Mouse (Mus musculus) spleen, embryonic (tissue): ENCODE measurements around the gene 4933434E20Rik.

Experiments
- CTCF ChIA-PET: fragments of 350-600 bp; sonication (Branson Sonifier 250); formaldehyde crosslinking; loops from one replicate; lab custom pipeline; 2022; lab: Charles Lee

Gene 4933434E20Rik

GRCm38 (mm10) chr3:90051441-90052350, at the start of gene 4933434E20Rik:
Gene 4933434E20Rik (plus strand): TSS chr3:90051636.
- CTCF ChIA-PET, result no interaction called here

GRCm38 (mm10) chr3:90004091-90004796, 47.2 kb upstream of the 4933434E20Rik start:
- CTCF ChIA-PET, result no interaction called here

- CTCF ChIA-PET, result no interaction called here
Measured at GRCm38 (mm10) chr3:90010291-90010690, 41.1 kb upstream of the 4933434E20Rik start.

GRCm38 (mm10) chr3:90016626-90017025, 34.8 kb upstream of the 4933434E20Rik start:
- CTCF ChIA-PET, result no interaction called here

- CTCF ChIA-PET, result no interaction called here
Measured at GRCm38 (mm10) chr3:90034653-90035052, 16.8 kb upstream of the 4933434E20Rik start.

GRCm38 (mm10) chr3:90036263-90036662, 15.2 kb upstream of the 4933434E20Rik start:
- CTCF ChIA-PET, result interaction anchor here (0.5 kb wide), 1 partner anchor 383 kb away, joined by 3 read pairs; no protein-coding TSS in a partner anchor

GRCm38 (mm10) chr3:90049691-90050090, 1.7 kb upstream of the 4933434E20Rik start:
- CTCF ChIA-PET, result interaction anchor here (0.6 kb wide), 1 partner anchor 27 kb away, joined by 5 read pairs; no protein-coding TSS in a partner anchor

GRCm38 (mm10) chr3:90052351-90053241, 1.2 kb downstream of the 4933434E20Rik start, which contains the start of gene Ubap2l:
Gene Ubap2l (minus strand): TSS chr3:90052628.
- CTCF ChIA-PET, result interaction anchor here (0.6 to 0.7 kb wide), 3 partner anchors 8 to 325 kb away, joined by 3 to 8 read pairs (median 5); no protein-coding TSS in a partner anchor

GRCm38 (mm10) chr3:90061549-90061948, 10.1 kb downstream of the 4933434E20Rik start:
- CTCF ChIA-PET, result no interaction called here

- CTCF ChIA-PET, result interaction anchor here (0.7 to 1.1 kb wide), 2 partner anchors 9 to 1344 kb away, joined by 3 read pairs; no protein-coding TSS in a partner anchor
Measured at GRCm38 (mm10) chr3:90062539-90062938, 11.1 kb downstream of the 4933434E20Rik start.

GRCm38 (mm10) chr3:90064383-90064782, 12.9 kb downstream of the 4933434E20Rik start:
- CTCF ChIA-PET, result no interaction called here

- CTCF ChIA-PET, result no interaction called here
Measured at GRCm38 (mm10) chr3:90065553-90065952, 14.1 kb downstream of the 4933434E20Rik start.

- CTCF ChIA-PET, result no interaction called here
Measured at GRCm38 (mm10) chr3:90067851-90068250, 16.4 kb downstream of the 4933434E20Rik start.

- CTCF ChIA-PET, result no interaction called here
Measured at GRCm38 (mm10) chr3:90069688-90070087, 18.3 kb downstream of the 4933434E20Rik start.

- CTCF ChIA-PET, result no interaction called here
Measured at GRCm38 (mm10) chr3:90072294-90072693, 20.9 kb downstream of the 4933434E20Rik start, which contains the start of gene Tpm3. Gene Tpm3 (plus strand): TSS chr3:90072649.

- CTCF ChIA-PET, result interaction anchor here (0.7 to 1.4 kb wide), 2 partner anchors 119 to 124 kb away, joined by 3 to 4 read pairs; no protein-coding TSS in a partner anchor
Measured at GRCm38 (mm10) chr3:90076921-90077716, 25.7 kb downstream of the 4933434E20Rik start.

GRCm38 (mm10) chr3:90078224-90078623, 26.8 kb downstream of the 4933434E20Rik start:
- CTCF ChIA-PET, result interaction anchor here (0.7 kb wide), 1 partner anchor 28 kb away, joined by 7 read pairs; no protein-coding TSS in a partner anchor

- CTCF ChIA-PET, result interaction anchor here (0.6 kb wide), 1 partner anchor 1745 kb away, joined by 3 read pairs; no protein-coding TSS in a partner anchor
Measured at GRCm38 (mm10) chr3:90079133-90079762, 27.8 kb downstream of the 4933434E20Rik start.
